Mouse (Mus musculus): ENCODE data around the gene Olfr1180. TPM values are rescaled to one million over a fixed set of nuclear protein-coding genes. Genes with fewer than 3 reads are reported as not detected.
"Not testable (repeated sequence)": the region's sequence is repeated elsewhere in the genome, so short reads cannot be mapped to it uniquely, and the experiment has no call there.

The Olfr1180 gene
- polyA plus RNA-seq (2014; fragmentation: Nextera tagmentation; extraction: Ambion mirVana), result not detected in 2 replicates

DNA sequence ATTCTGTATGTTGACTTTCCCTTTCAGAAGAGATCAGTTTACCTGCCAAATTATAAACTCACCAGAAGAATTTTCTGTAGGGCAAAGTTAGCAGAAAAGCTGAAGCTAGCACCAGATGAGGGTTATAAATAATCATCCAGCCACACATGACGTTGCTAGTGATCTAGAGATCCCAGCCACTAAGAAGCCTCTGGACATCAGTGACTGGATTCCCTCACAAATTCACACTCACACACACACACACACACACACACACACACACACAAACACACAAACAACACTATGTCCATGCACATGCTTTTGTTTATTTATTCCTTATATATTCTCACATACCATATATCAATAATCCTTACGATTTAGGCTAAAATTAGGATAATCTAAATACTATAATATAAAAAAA is at the start of gene Olfr1180:
Gene Olfr1180 (minus strand): TSS at position 101 of the 400 bp plus-strand sequence.
- WGBS, result 61% methylated on average over 2 of the region's 2 CpGs
- no peaks in the 10 kb centered on the region for H3K4me1 ChIP-seq (ENCODE audit: control insufficient read depth in 2 of 2, insufficient read depth in 2 of 2, low read length in 2 of 2)
- no peaks in the 10 kb centered on the region for H3K9me3 ChIP-seq (ENCODE audit: control insufficient read depth, low read length)
- no peak within 1 kb of the TSS for H3K9ac ChIP-seq (ENCODE audit: low read length)
- no peak within 1 kb of the TSS for H3K4me3 ChIP-seq (ENCODE audit: control insufficient read depth in 1 of 2, insufficient read depth in 1 of 2, low read depth in 1 of 2, low read length in 2 of 2)
- H3K4me2 ChIP-seq (ENCODE audit: low read length), result no peak within 1 kb of the TSS
- no peak within 1 kb of the TSS for H3K27ac ChIP-seq (replicated peaks in 1 of 2; ENCODE audit: control insufficient read depth in 1 of 2, insufficient read depth in 1 of 2, low read depth in 2 of 2, low read length in 2 of 2)
- H3K27me3 ChIP-seq (ENCODE audit: control insufficient read depth, insufficient read depth, low read length), result no peaks in the 10 kb centered on the region
- no peak for ATAC-seq (ENCODE audit: insufficient number of reproducible peaks, insufficient read depth, low FRiP score, low read depth)
- no peaks in the 10 kb centered on the region for H3K36me3 ChIP-seq (ENCODE audit: control insufficient read depth, insufficient read depth, low read length)

DNA sequence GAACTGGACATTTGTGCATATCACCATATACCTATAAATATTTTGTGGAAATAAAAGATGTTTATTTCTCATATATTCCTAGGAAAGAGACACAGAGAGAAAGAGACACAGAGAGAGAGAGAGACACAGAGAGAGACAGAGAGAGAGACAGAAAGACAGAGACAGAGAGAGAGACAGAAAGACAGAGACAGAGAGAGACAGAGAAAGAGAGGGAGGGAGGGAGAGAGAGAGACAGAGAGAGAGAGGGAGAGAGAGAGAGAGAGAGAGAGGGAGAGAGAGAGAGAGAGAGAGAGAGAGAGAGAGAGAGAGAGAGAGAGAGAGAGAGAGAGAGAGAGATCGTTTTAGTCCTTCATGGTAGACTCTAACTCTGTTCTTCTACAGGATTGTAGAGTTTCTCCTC is 35.6 kb upstream of the Olfr1180 start, which contains the start of gene Olfr1183:
Gene Olfr1183 (plus strand): TSS at position 301 of the 400 bp plus-strand sequence.
- WGBS, result 86% methylated on average over 1 of the region's 1 CpGs
- not testable (repeated sequence) for H3K9ac ChIP-seq (ENCODE audit: low read length); H3K4me1 ChIP-seq (ENCODE audit: control insufficient read depth in 2 of 2, insufficient read depth in 2 of 2, low read length in 2 of 2); ATAC-seq (ENCODE audit: insufficient number of reproducible peaks, insufficient read depth, low FRiP score, low read depth); H3K4me2 ChIP-seq (ENCODE audit: low read length); H3K27ac ChIP-seq (replicated peaks in 1 of 2; ENCODE audit: control insufficient read depth in 1 of 2, insufficient read depth in 1 of 2, low read depth in 2 of 2, low read length in 2 of 2); H3K9me3 ChIP-seq (ENCODE audit: control insufficient read depth, low read length); H3K4me3 ChIP-seq (ENCODE audit: control insufficient read depth in 1 of 2, insufficient read depth in 1 of 2, low read depth in 1 of 2, low read length in 2 of 2); H3K27me3 ChIP-seq (ENCODE audit: control insufficient read depth, insufficient read depth, low read length); H3K36me3 ChIP-seq (ENCODE audit: control insufficient read depth, insufficient read depth, low read length)

DNA sequence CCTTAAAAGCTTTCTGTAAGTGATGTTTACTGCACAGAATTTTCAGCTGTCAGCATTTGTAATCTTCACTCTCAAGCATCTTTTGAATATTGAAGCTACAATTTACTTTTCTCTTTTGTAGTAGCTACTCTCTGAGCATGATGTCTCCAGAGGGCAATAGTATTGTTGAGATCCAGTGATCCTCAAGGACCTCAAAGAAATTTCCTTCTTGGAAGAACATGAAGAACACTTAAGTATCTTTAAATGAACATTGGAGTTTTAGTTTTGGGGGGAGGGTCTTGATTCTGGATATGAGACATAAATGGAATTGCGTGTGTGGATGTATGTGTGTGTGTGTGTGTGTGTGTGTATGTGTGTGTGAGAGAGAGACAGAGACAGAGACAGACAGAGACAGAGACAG is 30.1 kb upstream of the Olfr1180 start, which contains the start of gene Gm13757:
Gene Gm13757 (minus strand): TSS at position 101 of the 400 bp plus-strand sequence.
- H3K9ac ChIP-seq (ENCODE audit: low read length), result no peak within 1 kb of the TSS
- no peak within 1 kb of the TSS for H3K27ac ChIP-seq (replicated peaks in 1 of 2; ENCODE audit: control insufficient read depth in 1 of 2, insufficient read depth in 1 of 2, low read depth in 2 of 2, low read length in 2 of 2)
- no peak within 1 kb of the TSS for H3K4me3 ChIP-seq (ENCODE audit: control insufficient read depth in 1 of 2, insufficient read depth in 1 of 2, low read depth in 1 of 2, low read length in 2 of 2)
- H3K4me2 ChIP-seq (ENCODE audit: low read length), result no peak within 1 kb of the TSS
- no peaks in the 10 kb centered on the region for H3K27me3 ChIP-seq (ENCODE audit: control insufficient read depth, insufficient read depth, low read length)
- ATAC-seq (ENCODE audit: insufficient number of reproducible peaks, insufficient read depth, low FRiP score, low read depth), result no peak
- H3K4me1 ChIP-seq (ENCODE audit: control insufficient read depth in 2 of 2, insufficient read depth in 2 of 2, low read length in 2 of 2), result no peaks in the 10 kb centered on the region
- H3K9me3 ChIP-seq (ENCODE audit: control insufficient read depth, low read length), result no peaks in the 10 kb centered on the region
- WGBS, result 80% methylated on average over 1 of the region's 1 CpGs
- no peaks in the 10 kb centered on the region for H3K36me3 ChIP-seq (ENCODE audit: control insufficient read depth, insufficient read depth, low read length)

DNA sequence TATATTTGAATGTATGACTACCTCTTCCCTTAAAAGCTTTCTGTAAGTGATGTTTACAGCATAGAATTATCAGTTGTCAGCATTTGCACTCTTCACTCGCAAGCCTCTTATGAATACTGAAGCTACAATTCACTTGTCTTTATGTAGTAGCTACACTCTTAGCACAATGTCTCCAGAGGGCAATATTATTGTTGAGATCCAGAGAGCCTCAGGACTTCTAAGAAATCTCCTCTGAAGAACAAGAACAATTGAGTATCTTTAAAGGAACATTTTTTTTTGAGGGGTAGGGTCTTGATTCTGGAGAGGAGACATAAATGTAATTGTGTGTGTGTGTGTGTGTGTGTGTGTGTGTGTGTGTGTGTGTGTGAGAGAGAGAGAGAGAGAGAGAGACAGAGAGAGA is 7.1 kb upstream of the Olfr1180 start, which contains the start of gene Olfr1181:
Gene Olfr1181 (minus strand): TSS at position 101 of the 400 bp plus-strand sequence.
- H3K27me3 ChIP-seq (ENCODE audit: control insufficient read depth, insufficient read depth, low read length), result no peaks in the 10 kb centered on the region
- no peak within 1 kb of the TSS for H3K9ac ChIP-seq (ENCODE audit: low read length)
- no peak within 1 kb of the TSS for H3K4me2 ChIP-seq (ENCODE audit: low read length)
- no peaks in the 10 kb centered on the region for H3K4me1 ChIP-seq (ENCODE audit: control insufficient read depth in 2 of 2, insufficient read depth in 2 of 2, low read length in 2 of 2)
- no peak for ATAC-seq (ENCODE audit: insufficient number of reproducible peaks, insufficient read depth, low FRiP score, low read depth)
- no peaks in the 10 kb centered on the region for H3K9me3 ChIP-seq (ENCODE audit: control insufficient read depth, low read length)
- no peak within 1 kb of the TSS for H3K4me3 ChIP-seq (ENCODE audit: control insufficient read depth in 1 of 2, insufficient read depth in 1 of 2, low read depth in 1 of 2, low read length in 2 of 2)
- H3K27ac ChIP-seq (replicated peaks in 1 of 2; ENCODE audit: control insufficient read depth in 1 of 2, insufficient read depth in 1 of 2, low read depth in 2 of 2, low read length in 2 of 2), result no peak within 1 kb of the TSS
- 81% methylated on average over 1 of the region's 1 CpGs for WGBS
- H3K36me3 ChIP-seq (ENCODE audit: control insufficient read depth, insufficient read depth, low read length), result no peaks in the 10 kb centered on the region

DNA sequence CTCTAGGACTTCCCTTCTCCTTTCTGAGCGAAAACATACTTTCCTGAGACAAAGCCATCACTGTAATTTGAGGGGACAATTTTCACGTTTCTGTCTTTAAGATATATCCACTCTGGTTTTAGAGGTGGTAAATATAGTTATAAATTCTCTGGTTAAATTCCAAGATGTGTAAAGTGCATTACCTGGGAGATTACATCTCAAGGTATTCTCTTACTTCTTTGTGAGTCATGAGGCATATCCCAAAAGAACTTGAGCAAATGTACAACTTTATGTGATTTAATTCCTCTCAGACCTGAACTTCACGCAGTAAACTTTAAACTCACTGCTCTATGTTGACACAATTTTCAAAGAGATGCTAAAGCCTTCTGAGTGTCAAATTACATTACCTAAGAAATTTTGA is 12.6 kb downstream of the Olfr1180 start, which contains the start of gene Olfr1179:
Gene Olfr1179 (minus strand): TSS at position 101 of the 400 bp plus-strand sequence.
- no peak within 1 kb of the TSS for H3K4me3 ChIP-seq (ENCODE audit: control insufficient read depth in 1 of 2, insufficient read depth in 1 of 2, low read depth in 1 of 2, low read length in 2 of 2)
- H3K9ac ChIP-seq (ENCODE audit: low read length), result no peak within 1 kb of the TSS
- H3K27me3 ChIP-seq (ENCODE audit: control insufficient read depth, insufficient read depth, low read length), result no peaks in the 10 kb centered on the region
- H3K27ac ChIP-seq (replicated peaks in 1 of 2; ENCODE audit: control insufficient read depth in 1 of 2, insufficient read depth in 1 of 2, low read depth in 2 of 2, low read length in 2 of 2), result no peak within 1 kb of the TSS
- ATAC-seq (ENCODE audit: insufficient number of reproducible peaks, insufficient read depth, low FRiP score, low read depth), result no peak
- 75% methylated on average over 3 of the region's 3 CpGs for WGBS
- no peaks in the 10 kb centered on the region for H3K36me3 ChIP-seq (ENCODE audit: control insufficient read depth, insufficient read depth, low read length)
- H3K4me2 ChIP-seq (ENCODE audit: low read length), result no peak within 1 kb of the TSS
- H3K4me1 ChIP-seq (ENCODE audit: control insufficient read depth in 2 of 2, insufficient read depth in 2 of 2, low read length in 2 of 2), result no peaks in the 10 kb centered on the region
- H3K9me3 ChIP-seq (ENCODE audit: control insufficient read depth, low read length), result no peaks in the 10 kb centered on the region

DNA sequence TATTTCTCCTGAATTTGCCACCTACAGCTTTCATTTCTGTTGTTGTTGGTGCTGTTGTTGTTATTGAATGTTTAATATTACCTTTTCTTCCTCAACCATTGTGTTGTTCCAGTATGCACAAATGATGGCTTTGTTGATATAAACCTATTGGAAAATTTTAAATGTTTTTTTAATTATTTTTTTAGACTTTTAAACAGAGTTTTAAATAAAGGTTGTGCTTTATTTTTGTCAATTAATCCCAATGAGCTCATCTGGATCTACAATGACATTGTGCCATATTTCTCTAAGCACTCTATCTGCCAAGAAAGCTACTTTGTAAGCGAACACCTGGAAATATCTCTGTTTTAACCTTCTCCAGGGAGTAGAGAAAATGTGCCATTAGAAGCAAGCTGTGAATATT is 32.2 kb downstream of the Olfr1180 start, which contains the start of gene Olfr1178:
Gene Olfr1178 (plus strand): TSS at position 301 of the 400 bp plus-strand sequence.
- Histone ChIP-seq H3K36me3 (ENCODE audit: control insufficient read depth, insufficient read depth, low read length) (no peaks in the 10 kb centered on the region), H3K4me3 (ENCODE audit: control insufficient read depth in 1 of 2, insufficient read depth in 1 of 2, low read depth in 1 of 2, low read length in 2 of 2) (no peak within 1 kb of the TSS), H3K27me3 (ENCODE audit: control insufficient read depth, insufficient read depth, low read length) (no peaks in the 10 kb centered on the region), H3K9ac (ENCODE audit: low read length) (no peak within 1 kb of the TSS), H3K4me1 (ENCODE audit: control insufficient read depth in 2 of 2, insufficient read depth in 2 of 2, low read length in 2 of 2) (no peaks in the 10 kb centered on the region), H3K9me3 (ENCODE audit: control insufficient read depth, low read length) (no peaks in the 10 kb centered on the region), H3K4me2 (ENCODE audit: low read length) (no peak within 1 kb of the TSS), H3K27ac (replicated peaks in 1 of 2; ENCODE audit: control insufficient read depth in 1 of 2, insufficient read depth in 1 of 2, low read depth in 2 of 2, low read length in 2 of 2) (no peak within 1 kb of the TSS)
- 81% methylated on average over 1 of the region's 1 CpGs for WGBS
- no peak for ATAC-seq (ENCODE audit: insufficient number of reproducible peaks, insufficient read depth, low FRiP score, low read depth)

Other genes starting within 250 kb of the Olfr1180 start
- gene Olfr1168, start 237.3 kb downstream of the Olfr1180 start, polyA plus RNA-seq (2014; fragmentation: Nextera tagmentation; extraction: Ambion mirVana), result not detected in 2 replicates
- not detected in 2 replicates for gene Olfr1170, start 190.8 kb downstream of the Olfr1180 start, polyA plus RNA-seq (2014; fragmentation: Nextera tagmentation; extraction: Ambion mirVana)
- gene Olfr1173, start 139.3 kb downstream of the Olfr1180 start, polyA plus RNA-seq (2014; fragmentation: Nextera tagmentation; extraction: Ambion mirVana), result not detected in 2 replicates
- gene Olfr1174-ps, start 104.0 kb downstream of the Olfr1180 start, polyA plus RNA-seq (2014; fragmentation: Nextera tagmentation; extraction: Ambion mirVana), result not detected in 2 replicates
- not detected in 2 replicates for gene Olfr1175-ps, start 91.9 kb downstream of the Olfr1180 start, polyA plus RNA-seq (2014; fragmentation: Nextera tagmentation; extraction: Ambion mirVana)
- gene Olfr1176, start 82.4 kb downstream of the Olfr1180 start, polyA plus RNA-seq (2014; fragmentation: Nextera tagmentation; extraction: Ambion mirVana), result not detected in 2 replicates
- not detected in 2 replicates for gene Olfr1177-ps, start 72.7 kb downstream of the Olfr1180 start, polyA plus RNA-seq (2014; fragmentation: Nextera tagmentation; extraction: Ambion mirVana)
- not detected in 2 replicates for gene Olfr1178, start 32.1 kb downstream of the Olfr1180 start, polyA plus RNA-seq (2014; fragmentation: Nextera tagmentation; extraction: Ambion mirVana)
- not detected in 2 replicates for gene Olfr1179, start 12.7 kb downstream of the Olfr1180 start, polyA plus RNA-seq (2014; fragmentation: Nextera tagmentation; extraction: Ambion mirVana)
- not detected in 2 replicates for gene Olfr1181, start 7.0 kb upstream of the Olfr1180 start, polyA plus RNA-seq (2014; fragmentation: Nextera tagmentation; extraction: Ambion mirVana)
- gene Gm13757, start 30.0 kb upstream of the Olfr1180 start, polyA plus RNA-seq (2014; fragmentation: Nextera tagmentation; extraction: Ambion mirVana), result not detected in 2 replicates
- not detected in 2 replicates for gene Olfr1183, start 35.7 kb upstream of the Olfr1180 start, polyA plus RNA-seq (2014; fragmentation: Nextera tagmentation; extraction: Ambion mirVana)
- gene Olfr1184, start 64.4 kb upstream of the Olfr1180 start, polyA plus RNA-seq (2014; fragmentation: Nextera tagmentation; extraction: Ambion mirVana), result not detected in 2 replicates
- gene Olfr1185-ps1, start 74.2 kb upstream of the Olfr1180 start, polyA plus RNA-seq (2014; fragmentation: Nextera tagmentation; extraction: Ambion mirVana), result not detected in 2 replicates
- gene Olfr1186, start 99.4 kb upstream of the Olfr1180 start, polyA plus RNA-seq (2014; fragmentation: Nextera tagmentation; extraction: Ambion mirVana), result not detected in 2 replicates
- gene Olfr1188, start 137.8 kb upstream of the Olfr1180 start, polyA plus RNA-seq (2014; fragmentation: Nextera tagmentation; extraction: Ambion mirVana), result not detected in 2 replicates
- not detected in 2 replicates for gene Olfr1189, start 167.3 kb upstream of the Olfr1180 start, polyA plus RNA-seq (2014; fragmentation: Nextera tagmentation; extraction: Ambion mirVana)
- gene Olfr1191-ps1, start 221.4 kb upstream of the Olfr1180 start, polyA plus RNA-seq (2014; fragmentation: Nextera tagmentation; extraction: Ambion mirVana), result not detected in 2 replicates
- not detected in 2 replicates for gene Olfr1192-ps1, start 229.4 kb upstream of the Olfr1180 start, polyA plus RNA-seq (2014; fragmentation: Nextera tagmentation; extraction: Ambion mirVana)

Data from heart, embryonic 14.5 days (tissue).